9 mouse cellular contexts compared by ENCODE assay signal in the genomic region with DNA sequence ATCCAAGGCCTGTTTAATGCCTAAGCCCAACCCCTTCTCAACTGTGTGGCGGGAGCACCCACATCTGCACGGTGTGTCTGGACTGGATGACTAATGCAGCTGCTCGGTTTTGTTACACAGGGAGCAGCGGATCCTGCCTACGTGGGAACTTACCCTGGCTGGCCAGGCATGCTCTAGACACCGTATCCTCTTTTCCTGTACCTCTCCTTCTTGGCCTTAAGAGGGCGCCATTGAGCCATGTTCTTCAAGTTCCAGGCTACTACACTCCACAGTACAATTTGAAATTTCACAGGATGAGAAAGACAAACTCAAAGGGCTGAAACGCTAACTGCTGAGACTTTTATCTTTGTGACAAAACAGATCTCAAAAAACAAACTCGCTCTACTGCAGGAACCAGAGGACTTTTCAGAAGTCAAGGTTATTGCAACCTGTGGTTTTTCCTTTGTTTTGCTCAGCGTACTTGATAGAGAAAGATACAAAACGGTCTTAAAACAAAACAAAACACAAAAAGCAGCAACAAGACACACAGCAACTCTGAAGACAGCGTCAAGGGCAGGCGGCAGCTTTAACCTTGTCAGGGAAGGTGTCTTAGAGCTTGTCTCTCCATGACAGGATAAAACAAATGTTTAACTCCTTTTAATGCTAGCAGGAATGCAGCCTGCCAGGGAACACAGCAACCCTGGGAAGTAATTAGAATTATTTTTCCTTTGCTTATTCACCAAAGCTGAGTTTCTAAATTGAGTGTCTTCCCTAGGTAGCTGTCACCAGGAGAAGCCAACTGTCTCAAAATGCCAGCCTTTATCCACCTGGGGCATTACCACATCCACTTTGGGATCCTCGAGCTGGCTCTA. TPM values are rescaled to one million over a fixed set of nuclear protein-coding genes. Genes with fewer than 3 reads are reported as not detected.
A peak's percentile ranks its signal among the peaks of the same experiment; 100 is the strongest.
DNase-seq lines count a peak whose midpoint lies in the region; ATAC-seq and TF ChIP-seq lines count a peak whose summit lies in the region.
"Had no signal": no experiment of that assay in that cellular context is flagged by ENCODE, and none has a peak within 500 bp of the region (broad histone marks: within the 10 kb centered on the region; RNA-seq: fewer than 3 reads in every experiment).

No protein-coding gene starts in this region.

- H3K4me2 ChIP-seq in embryonic facial prominence, embryonic 15.5 days (replicated peaks), result peak overlapping the region; percentile 35
- H3K4me2 ChIP-seq in limb, embryonic 11.5 days (ENCODE audit: low read depth, severe bottlenecking), result no peak overlapping the region
- H3K4me2 ChIP-seq in midbrain, embryonic 13.5 days (replicated peaks), result no peak overlapping the region

- DNase-seq in CD4-positive helper T cell, adult 2 months (ENCODE audit: low read depth, low spot score), result peak; percentile 92
- DNase-seq in heart, adult 9 months (ENCODE audit: low spot score in 2 of 2), result peak; percentile 86
- peak; percentile 75 to 77 for DNase-seq in kidney, adult 8-10 months
- peak; percentile 78 for DNase-seq in limb, embryonic 11.5 days (ENCODE audit: low spot score)

- peak; percentile 80 for ATAC-seq in embryonic facial prominence, embryonic 15.5 days (ENCODE audit: insufficient number of reproducible peaks, low FRiP score, low TSS enrichment, low read depth)
- ATAC-seq in limb, embryonic 11.5 days (ENCODE audit: insufficient number of reproducible peaks, low FRiP score, low TSS enrichment, low read depth), result peak; percentile 79
- ATAC-seq in midbrain, embryonic 13.5 days, result peak; percentile 90

- TF ChIP-seq CTCF in bone marrow macrophage, adult 2 months (IDR thresholded peaks at IDR 0.05; ENCODE audit: low read depth, low read length), result peak; percentile 30; the same call in 1 of the 2 replicates
- peak; percentile 61; the same call in 1 of the 2 replicates for TF ChIP-seq CTCF in small intestine, adult 2 months (IDR thresholded peaks at IDR 0.05; ENCODE audit: extremely low read depth, insufficient read length, insufficient replicate concordance, low read depth, low read length)

- H3K4me3 ChIP-seq in bone marrow macrophage, adult 2 months (ENCODE audit: insufficient read depth, low read length), result no peak overlapping the region
- no peak overlapping the region for H3K4me3 ChIP-seq in embryonic facial prominence, embryonic 15.5 days (replicated peaks)
- H3K4me3 ChIP-seq in limb, embryonic 11.5 days (ENCODE audit: low read depth, low read length), result no peak overlapping the region
- H3K4me3 ChIP-seq in midbrain, embryonic 13.5 days (replicated peaks), result no peak overlapping the region
- H3K4me3 ChIP-seq in small intestine, adult 2 months (ENCODE audit: low read depth, low read length), result no peak overlapping the region
- H3K4me3 ChIP-seq: erythroblast, embryonic 14.5 days had no signal

- H3K4me1 ChIP-seq in bone marrow macrophage, adult 2 months (ENCODE audit: control insufficient read depth, insufficient read depth, low read length), result no peaks in the 10 kb centered on the region
- H3K4me1 ChIP-seq in embryonic facial prominence, embryonic 15.5 days, result 0 out of 2 replicates have a peak, but pooled peaks cover 11% of the 10 kb centered on the region
- H3K4me1 ChIP-seq in limb, embryonic 11.5 days (ENCODE audit: control insufficient read depth, insufficient read depth, low read length), result peaks cover 20% of the 10 kb centered on the region
- H3K4me1 ChIP-seq in midbrain, embryonic 13.5 days (replicated peaks), result peaks cover 9% of the 10 kb centered on the region
- H3K4me1 ChIP-seq in small intestine, adult 2 months (ENCODE audit: control insufficient read depth, insufficient read depth, insufficient read length, low read length), result peaks cover 3% of the 10 kb centered on the region

- no peak overlapping the region for H3K9ac ChIP-seq in embryonic facial prominence, embryonic 15.5 days
- 0 out of 2 replicates have a peak overlapping the region, but pooled peaks have one; percentile 22 for H3K9ac ChIP-seq in limb, embryonic 11.5 days (ENCODE audit: low read length)
- H3K9ac ChIP-seq in midbrain, embryonic 13.5 days (replicated peaks), result no peak overlapping the region

- no peak for TF ChIP-seq POLR2A in bone marrow macrophage, adult 2 months (IDR thresholded peaks at IDR 0.05; ENCODE audit: borderline replicate concordance, low read depth, low read length)
- TF ChIP-seq POLR2A in small intestine, adult 2 months (IDR thresholded peaks at IDR 0.05; ENCODE audit: low read depth, low read length), result no peak

- peaks cover 5% of the 10 kb centered on the region; the same call in 1 of the 2 replicates for H3K27me3 ChIP-seq in embryonic facial prominence, embryonic 15.5 days
- H3K27me3 ChIP-seq in limb, embryonic 11.5 days (ENCODE audit: control insufficient read depth, insufficient read depth, low read length), result no peaks in the 10 kb centered on the region
- peaks cover 47% of the 10 kb centered on the region for H3K27me3 ChIP-seq in midbrain, embryonic 13.5 days
- H3K27me3 ChIP-seq in small intestine, adult 2 months (ENCODE audit: control insufficient read depth, insufficient read depth, low read length), result no peaks in the 10 kb centered on the region

- no peaks in the 10 kb centered on the region for H3K36me3 ChIP-seq in embryonic facial prominence, embryonic 15.5 days
- H3K36me3 ChIP-seq in limb, embryonic 11.5 days (ENCODE audit: control insufficient read depth, insufficient read depth, low read length), result no peaks in the 10 kb centered on the region
- no peaks in the 10 kb centered on the region for H3K36me3 ChIP-seq in midbrain, embryonic 13.5 days
- H3K36me3 ChIP-seq in small intestine, adult 2 months (ENCODE audit: control insufficient read depth, insufficient read depth, low read length), result no peaks in the 10 kb centered on the region

- WGBS in embryonic facial prominence, embryonic 15.5 days, result 8% methylated on average over 14 of the region's 14 CpGs
- 15% methylated on average over 14 of the region's 14 CpGs for WGBS in limb, embryonic 11.5 days
- 8% methylated on average over 14 of the region's 14 CpGs for WGBS in midbrain, embryonic 13.5 days
- WGBS in small intestine, adult 2 months, result 12% methylated on average over 14 of the region's 14 CpGs

- H3K9me3 ChIP-seq in embryonic facial prominence, embryonic 15.5 days (replicated peaks), result no peaks in the 10 kb centered on the region
- no peaks in the 10 kb centered on the region for H3K9me3 ChIP-seq in limb, embryonic 11.5 days (ENCODE audit: control insufficient read depth, low read length)
- no peaks in the 10 kb centered on the region for H3K9me3 ChIP-seq in midbrain, embryonic 13.5 days

- H3K27ac ChIP-seq in bone marrow macrophage, adult 2 months (ENCODE audit: insufficient read depth, low read depth, low read length), result no peak overlapping the region
- no peak overlapping the region; the same call in 1 of the 2 replicates for H3K27ac ChIP-seq in embryonic facial prominence, embryonic 15.5 days (replicated peaks)
- no peak overlapping the region for H3K27ac ChIP-seq in limb, embryonic 11.5 days (replicated peaks; ENCODE audit: low read depth, low read length)
- no peak overlapping the region for H3K27ac ChIP-seq in midbrain, embryonic 13.5 days
- H3K27ac ChIP-seq in small intestine, adult 2 months (ENCODE audit: insufficient read depth, low read depth, low read length), result peak overlapping the region; percentile 36; the same call in 1 of the 2 replicates

RNA-seq across cellular contexts. Expression of a gene that starts 44.1 kb away (rescaled TPM):
- 7.4 and 7.9 TPM in 2 replicates for polyA plus RNA-seq in bone marrow macrophage, adult 2 months (2012; ENCODE audit: insufficient read depth, insufficient read length, missing spikeins)
- 39.4 and 41.7 TPM in 2 replicates for polyA plus RNA-seq in embryonic facial prominence, embryonic 15.5 days (2015; fragmentation: Nextera tagmentation; extraction: Ambion mirVana)
- polyA plus RNA-seq in limb, embryonic 11.5 days (2014; fragmentation: Nextera tagmentation; extraction: Ambion mirVana), result 34.0 and 40.0 TPM in 2 replicates
- polyA plus RNA-seq in midbrain, embryonic 13.5 days (2015; fragmentation: Nextera tagmentation; extraction: Ambion mirVana), result 18.3 and 18.9 TPM in 2 replicates
- polyA plus RNA-seq in small intestine, adult 2 months (2012; rRNA removed), result 4.7 and 10.2 TPM in 2 replicates

RNA-seq across cellular contexts. Expression of a gene that starts 49.3 kb away (rescaled TPM):
- 124 and 127 TPM in 2 replicates for polyA plus RNA-seq in bone marrow macrophage, adult 2 months (2012; ENCODE audit: insufficient read depth, insufficient read length, missing spikeins)
- polyA plus RNA-seq in embryonic facial prominence, embryonic 15.5 days (2015; fragmentation: Nextera tagmentation; extraction: Ambion mirVana), result 18.2 and 18.7 TPM in 2 replicates
- polyA plus RNA-seq in limb, embryonic 11.5 days (2014; fragmentation: Nextera tagmentation; extraction: Ambion mirVana), result 62.2 and 68.3 TPM in 2 replicates
- 6.2 and 7.1 TPM in 2 replicates for polyA plus RNA-seq in midbrain, embryonic 13.5 days (2015; fragmentation: Nextera tagmentation; extraction: Ambion mirVana)
- 1.8 and 3.1 TPM in 2 replicates for polyA plus RNA-seq in small intestine, adult 2 months (2012; rRNA removed)
